Mouse (Mus musculus): ENCODE results near the gene Shisa3.
A peak's percentile ranks its signal among the peaks of the same experiment; 100 is the strongest.

The Shisa3 gene

GRCm38 (mm10) chr5:67633138-67633782 lies 25.6 kb downstream of the Shisa3 start:
- no peak for DNase-seq (ENCODE audit: low spot score in 2 of 2)

- no peak for DNase-seq (ENCODE audit: low spot score in 2 of 2)
Observed at GRCm38 (mm10) chr5:67633831-67634268, 26.2 kb downstream of the Shisa3 start.

GRCm38 (mm10) chr5:67634339-67634738 lies 26.7 kb downstream of the Shisa3 start:
- no peak for DNase-seq (ENCODE audit: low spot score in 2 of 2)

- peak in 1 of 2 experiments; percentile 20 for DNase-seq (ENCODE audit: low spot score in 2 of 2)
Observed at GRCm38 (mm10) chr5:67640596-67641312, 33.1 kb downstream of the Shisa3 start.

- no peak for DNase-seq (ENCODE audit: low spot score in 2 of 2)
Observed at GRCm38 (mm10) chr5:67641406-67642120, 33.9 kb downstream of the Shisa3 start.

- no peak for DNase-seq (ENCODE audit: low spot score in 2 of 2)
Observed at GRCm38 (mm10) chr5:67643537-67644255, 36.0 kb downstream of the Shisa3 start.

- DNase-seq (ENCODE audit: low spot score in 2 of 2) = no peak
Observed at GRCm38 (mm10) chr5:67646756-67647529, 39.3 kb downstream of the Shisa3 start.

GRCm38 (mm10) chr5:67647568-67647967 lies 39.9 kb downstream of the Shisa3 start:
- peak in 1 of 2 experiments; percentile 45 for DNase-seq (ENCODE audit: low spot score in 2 of 2)

GRCm38 (mm10) chr5:67649156-67649555 lies 41.5 kb downstream of the Shisa3 start:
- DNase-seq (ENCODE audit: low spot score in 2 of 2) = no peak

- DNase-seq (ENCODE audit: low spot score in 2 of 2) = no peak
Observed at GRCm38 (mm10) chr5:67650021-67650420, 42.3 kb downstream of the Shisa3 start.

- no peak for DNase-seq (ENCODE audit: low spot score in 2 of 2)
Observed at GRCm38 (mm10) chr5:67652468-67652867, 44.8 kb downstream of the Shisa3 start.

- DNase-seq (ENCODE audit: low spot score in 2 of 2) = no peak
Observed at GRCm38 (mm10) chr5:67653543-67653942, 45.9 kb downstream of the Shisa3 start.

GRCm38 (mm10) chr5:67654572-67654971 lies 46.9 kb downstream of the Shisa3 start:
- DNase-seq (ENCODE audit: low spot score in 2 of 2) = no peak

- DNase-seq (ENCODE audit: low spot score in 2 of 2) = no peak
Observed at GRCm38 (mm10) chr5:67655696-67656519, 48.2 kb downstream of the Shisa3 start.

GRCm38 (mm10) chr5:67656821-67657259 lies 49.2 kb downstream of the Shisa3 start:
- DNase-seq (ENCODE audit: low spot score in 2 of 2) = no peak

- DNase-seq (ENCODE audit: low spot score in 2 of 2) = no peak
Observed at GRCm38 (mm10) chr5:67659864-67660263, 52.2 kb downstream of the Shisa3 start.

- no peak for DNase-seq (ENCODE audit: low spot score in 2 of 2)
Observed at GRCm38 (mm10) chr5:67662715-67663114, 55.0 kb downstream of the Shisa3 start.

GRCm38 (mm10) chr5:67669436-67669896 lies 61.8 kb downstream of the Shisa3 start:
- no peak for DNase-seq (ENCODE audit: low spot score in 2 of 2)

GRCm38 (mm10) chr5:67670158-67670557 lies 62.5 kb downstream of the Shisa3 start:
- DNase-seq (ENCODE audit: low spot score in 2 of 2) = no peak

- DNase-seq (ENCODE audit: low spot score in 2 of 2) = no peak
Observed at GRCm38 (mm10) chr5:67673008-67673407, 65.3 kb downstream of the Shisa3 start.

Measured in right cerebral cortex, postnatal 10 days (tissue).